Mouse (Mus musculus): ENCODE data around the gene Psg17. TPM values are rescaled to one million over a fixed set of nuclear protein-coding genes. Genes with fewer than 3 reads are reported as not detected.
"Not testable (repeated sequence)": the region's sequence is repeated elsewhere in the genome, so short reads cannot be mapped to it uniquely, and the experiment has no call there.

Psg17 gene
- 0.01 TPM for polyA plus RNA-seq (2012; fragmentation: generic; extraction: Trizol)

DNA sequence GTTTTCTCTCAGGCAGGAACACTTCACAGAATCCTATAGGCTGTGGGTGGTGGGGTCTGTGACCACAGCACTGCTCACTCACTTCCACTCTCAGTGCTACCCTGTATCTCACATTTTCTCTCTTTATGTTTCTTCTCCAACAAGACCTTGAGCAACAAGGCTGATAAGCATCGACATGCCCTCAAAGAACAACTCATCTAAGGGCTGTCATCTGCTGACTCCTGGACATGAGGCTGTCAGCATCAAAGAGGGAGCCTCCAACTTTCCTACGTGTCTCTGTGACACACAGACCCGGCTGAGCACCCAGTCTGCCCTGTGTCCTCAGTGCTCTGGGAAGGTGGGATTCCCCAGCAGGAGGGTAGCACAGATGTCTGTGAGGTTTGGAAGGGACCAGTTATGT lies at the start of gene Psg17:
Psg17 (minus strand) TSS at position 101 of the 400 bp plus-strand sequence.
- Histone ChIP-seq H3ac (ENCODE audit: control insufficient read depth, insufficient read length) (no peak within 1 kb of the TSS), H3K36me3 (ENCODE audit: control insufficient read depth, insufficient read depth) (no peaks in the 10 kb centered on the region), H3K4me3 (no peak within 1 kb of the TSS), H3K4me2 (ENCODE audit: low read depth) (no peak within 1 kb of the TSS), H3K27me3 (ENCODE audit: control insufficient read depth, insufficient read depth, insufficient read length) (no peaks in the 10 kb centered on the region), H3K79me2 (ENCODE audit: control insufficient read depth, insufficient read depth) (no peaks in the 10 kb centered on the region)
- no peak for TF ChIP-seq TCF12 (IDR thresholded peaks at IDR 0.05; ENCODE audit: insufficient read depth, poor library complexity, severe bottlenecking)
- no peak for TF ChIP-seq POLR2AphosphoS2 (IDR thresholded peaks at IDR 0.05; ENCODE audit: insufficient read length, low read depth)
- TF ChIP-seq USF1 (IDR thresholded peaks at IDR 0.05; ENCODE audit: low read depth): no peak
- no peak for TF ChIP-seq CEBPB (IDR thresholded peaks at IDR 0.05; ENCODE audit: insufficient read depth, poor library complexity, severe bottlenecking)
- TF ChIP-seq POLR2A (IDR thresholded peaks at IDR 0.05; ENCODE audit: insufficient read length, low read depth): no peak

DNA sequence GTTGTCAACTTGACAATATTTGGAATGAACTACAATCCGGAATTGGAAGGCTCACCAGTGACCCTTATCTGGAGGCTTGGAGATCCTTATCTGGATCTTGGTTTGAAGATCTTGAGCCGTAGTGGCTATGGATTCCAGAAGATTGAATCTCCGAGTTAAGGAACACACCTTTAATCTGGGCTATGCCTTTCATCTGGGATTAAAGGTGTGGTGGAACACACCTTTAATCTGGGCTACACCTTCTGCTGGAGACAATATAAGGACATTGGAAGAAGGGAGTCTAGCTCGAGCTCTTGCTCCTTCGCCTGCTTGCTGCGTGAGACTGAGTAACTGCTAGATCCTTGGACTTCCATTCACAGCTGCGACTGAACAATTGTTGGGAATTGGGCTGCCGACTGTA lies 49.6 kb upstream of the Psg17 start, which contains the start of gene Pglyrp1:
Pglyrp1 (plus strand) TSS at position 301 of the 400 bp plus-strand sequence.
- not testable (repeated sequence) for H3K4me3 ChIP-seq; H3K79me2 ChIP-seq (ENCODE audit: control insufficient read depth, insufficient read depth); H3ac ChIP-seq (ENCODE audit: control insufficient read depth, insufficient read length); H3K36me3 ChIP-seq (ENCODE audit: control insufficient read depth, insufficient read depth); H3K4me2 ChIP-seq (ENCODE audit: low read depth); H3K27me3 ChIP-seq (ENCODE audit: control insufficient read depth, insufficient read depth, insufficient read length)

DNA sequence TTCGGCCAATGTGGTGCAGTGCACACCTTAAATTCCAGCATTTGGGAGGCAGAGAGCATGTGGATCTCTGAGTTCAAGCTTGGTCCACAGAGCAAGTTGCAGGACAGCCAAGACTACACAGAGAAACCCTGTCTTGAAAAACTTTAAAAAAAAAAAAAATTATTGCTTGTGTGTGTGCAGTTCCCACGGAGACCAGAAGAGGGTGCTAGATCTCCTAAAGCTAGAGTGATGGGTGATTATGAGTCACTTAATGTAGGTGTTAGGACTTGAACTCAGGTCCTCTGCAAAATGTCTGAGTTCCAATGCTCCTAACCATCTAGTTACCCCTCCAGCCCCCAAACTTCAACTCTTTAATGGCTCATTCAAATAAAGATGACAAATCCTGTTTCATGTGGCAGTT lies 47.1 kb upstream of the Psg17 start:
- H3K79me2 ChIP-seq (ENCODE audit: control insufficient read depth, insufficient read depth): no peaks in the 10 kb centered on the region
- H3K4me3 ChIP-seq: no peak overlapping the region
- no peaks in the 10 kb centered on the region for H3K36me3 ChIP-seq (ENCODE audit: control insufficient read depth, insufficient read depth)
- TF ChIP-seq POLR2A (IDR thresholded peaks at IDR 0.05; ENCODE audit: insufficient read length, low read depth) (no peak), MYOG (IDR thresholded peaks at IDR 0.05; ENCODE audit: control insufficient read depth in 1 of 3, insufficient read depth in 1 of 3, insufficient read length in 2 of 3, low read depth in 2 of 3) (no peak), CEBPB (IDR thresholded peaks at IDR 0.05; ENCODE audit: insufficient read depth, poor library complexity, severe bottlenecking) (no peak), MYOD1 (IDR thresholded peaks at IDR 0.05; ENCODE audit: control insufficient read depth in 1 of 3, insufficient read length in 2 of 3, low read depth in 2 of 3) (no peak), TCF12 (IDR thresholded peaks at IDR 0.05; ENCODE audit: insufficient read depth, poor library complexity, severe bottlenecking) (no peak), TCF3 (IDR thresholded peaks at IDR 0.05; ENCODE audit: insufficient read length, low read depth) (no peak), MAX (IDR thresholded peaks at IDR 0.05; ENCODE audit: low read depth) (no peak), SRF (IDR thresholded peaks at IDR 0.05; ENCODE audit: control insufficient read depth, insufficient read length, low read depth) (no peak), E2F4 (IDR thresholded peaks at IDR 0.05; ENCODE audit: insufficient read depth) (no peak), REST (IDR thresholded peaks at IDR 0.05; ENCODE audit: insufficient read depth, insufficient read length) (no peak), POLR2AphosphoS2 (IDR thresholded peaks at IDR 0.05; ENCODE audit: insufficient read length, low read depth) (no peak), USF1 (IDR thresholded peaks at IDR 0.05; ENCODE audit: low read depth) (no peak)
- H3K27me3 ChIP-seq (ENCODE audit: control insufficient read depth, insufficient read depth, insufficient read length): no peaks in the 10 kb centered on the region
- H3ac ChIP-seq (ENCODE audit: control insufficient read depth, insufficient read length): no peak overlapping the region
- no peak overlapping the region for H3K4me2 ChIP-seq (ENCODE audit: low read depth)

GRCm38 (mm10) chr7:18862801-18863200 lies 41.4 kb upstream of the Psg17 start:
- H3K27me3 ChIP-seq (ENCODE audit: control insufficient read depth, insufficient read depth, insufficient read length): no peaks in the 10 kb centered on the region
- no peak overlapping the region for H3ac ChIP-seq (ENCODE audit: control insufficient read depth, insufficient read length)
- H3K36me3 ChIP-seq (ENCODE audit: control insufficient read depth, insufficient read depth): no peaks in the 10 kb centered on the region
- H3K4me2 ChIP-seq (ENCODE audit: low read depth): no peak overlapping the region
- H3K79me2 ChIP-seq (ENCODE audit: control insufficient read depth, insufficient read depth): no peaks in the 10 kb centered on the region
- H3K4me3 ChIP-seq: no peak overlapping the region
- TF ChIP-seq REST (IDR thresholded peaks at IDR 0.05; ENCODE audit: insufficient read depth, insufficient read length) (no peak), CEBPB (IDR thresholded peaks at IDR 0.05; ENCODE audit: insufficient read depth, poor library complexity, severe bottlenecking) (no peak), TCF3 (IDR thresholded peaks at IDR 0.05; ENCODE audit: insufficient read length, low read depth) (no peak), POLR2AphosphoS2 (IDR thresholded peaks at IDR 0.05; ENCODE audit: insufficient read length, low read depth) (no peak), MAX (IDR thresholded peaks at IDR 0.05; ENCODE audit: low read depth) (no peak), MYOD1 (IDR thresholded peaks at IDR 0.05; ENCODE audit: control insufficient read depth in 1 of 3, insufficient read length in 2 of 3, low read depth in 2 of 3) (no peak), USF1 (IDR thresholded peaks at IDR 0.05; ENCODE audit: low read depth) (no peak), POLR2A (IDR thresholded peaks at IDR 0.05; ENCODE audit: insufficient read length, low read depth) (no peak), SRF (IDR thresholded peaks at IDR 0.05; ENCODE audit: control insufficient read depth, insufficient read length, low read depth) (no peak), TCF12 (IDR thresholded peaks at IDR 0.05; ENCODE audit: insufficient read depth, poor library complexity, severe bottlenecking) (no peak), E2F4 (IDR thresholded peaks at IDR 0.05; ENCODE audit: insufficient read depth) (no peak), MYOG (IDR thresholded peaks at IDR 0.05; ENCODE audit: control insufficient read depth in 1 of 3, insufficient read depth in 1 of 3, insufficient read length in 2 of 3, low read depth in 2 of 3) (no peak)

DNA sequence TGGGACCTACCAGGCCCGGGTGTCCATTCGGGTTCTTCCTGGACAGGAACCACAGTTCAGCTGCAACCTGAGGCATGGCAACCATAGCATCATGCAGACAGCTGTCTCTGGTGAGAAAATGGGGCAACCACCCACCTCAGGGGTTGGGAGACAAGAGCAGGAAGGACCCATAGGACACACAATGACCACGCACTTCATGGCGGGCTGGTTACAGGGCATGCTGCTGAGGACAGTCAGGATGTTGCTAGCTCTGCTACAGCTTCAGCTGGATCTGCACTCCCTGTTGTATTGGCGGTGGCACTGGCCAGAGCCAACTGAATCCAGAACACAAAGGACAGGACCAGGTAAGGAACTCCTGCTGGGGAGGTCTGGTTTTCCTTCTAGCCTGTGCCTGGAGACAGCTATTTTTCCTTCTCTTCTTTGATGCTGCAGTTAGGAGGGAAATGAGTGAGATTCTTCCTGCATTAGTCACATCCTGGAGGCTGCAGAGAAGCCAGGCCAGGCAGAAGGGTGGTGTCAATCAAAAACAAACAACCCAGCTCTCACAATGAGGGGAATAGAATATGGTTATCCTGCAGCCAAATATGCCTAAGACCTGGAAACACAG lies 37.0 kb upstream of the Psg17 start:
- H3K36me3 ChIP-seq (ENCODE audit: control insufficient read depth, insufficient read depth): no peaks in the 10 kb centered on the region
- H3K79me2 ChIP-seq (ENCODE audit: control insufficient read depth, insufficient read depth): no peaks in the 10 kb centered on the region
- no peaks in the 10 kb centered on the region for H3K27me3 ChIP-seq (ENCODE audit: control insufficient read depth, insufficient read depth, insufficient read length)
- TF ChIP-seq MYOG (IDR thresholded peaks at IDR 0.05; ENCODE audit: control insufficient read depth in 1 of 3, insufficient read depth in 1 of 3, insufficient read length in 2 of 3, low read depth in 2 of 3) (no peak), MYOD1 (IDR thresholded peaks at IDR 0.05; ENCODE audit: control insufficient read depth in 1 of 3, insufficient read length in 2 of 3, low read depth in 2 of 3) (peak in 1 of 3 experiments; percentile 16)
- H3K4me2 ChIP-seq (ENCODE audit: low read depth): peak overlapping the region; percentile 69
- no peak overlapping the region for H3K4me3 ChIP-seq
- H3ac ChIP-seq (ENCODE audit: control insufficient read depth, insufficient read length): no peak overlapping the region
